Mouse (Mus musculus): ENCODE measurements around the gene Leo1.
A peak's percentile ranks its signal among the peaks of the same experiment; 100 is the strongest.

DNA sequence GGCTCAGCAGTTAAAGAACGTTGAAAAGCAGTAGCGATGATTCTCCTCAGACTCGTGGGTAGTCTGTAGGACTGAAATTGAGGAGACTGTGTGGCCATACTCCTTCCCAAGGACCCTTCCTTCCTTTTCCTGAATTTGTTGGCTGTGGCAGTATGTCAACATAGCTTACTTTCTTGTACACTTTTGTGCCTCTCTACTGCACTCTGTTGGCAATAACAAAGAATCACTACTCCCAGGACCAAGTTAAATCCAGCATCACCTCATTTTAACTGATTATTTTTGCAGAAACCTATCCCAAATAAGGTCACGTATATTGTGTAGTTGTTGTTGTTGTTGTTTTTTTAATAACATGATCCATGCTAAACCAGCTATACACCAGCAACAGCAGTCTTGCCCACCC is 25.3 kb downstream of the Leo1 start:
- TF ChIP-seq ZC3H11A (IDR thresholded peaks at IDR 0.05; ENCODE audit: low read depth, low read length) (no peak), POLR2A (IDR thresholded peaks at IDR 0.05; ENCODE audit: low read depth, low read length) (no peak), POLR2AphosphoS2 (IDR thresholded peaks at IDR 0.05; ENCODE audit: low read depth, low read length) (no peak), CTCF (conservative IDR thresholded peaks at IDR 0.05 in 1 of 2, IDR thresholded peaks at IDR 0.05 in 1 of 2; ENCODE audit: low read depth in 2 of 2, low read length in 2 of 2) (peak in 1 of 2 experiments; percentile 62; a peak in 3 of 4 replicates)
